Comparison of ENCODE assay signal across 8 mouse cellular contexts in genomic region chr15:27784126-27784563, GRCm38 (mm10).
DNase-seq lines count a peak whose midpoint lies in the region; ATAC-seq and TF ChIP-seq lines count a peak whose summit lies in the region.

No protein-coding gene starts in this region.

- no peak for ATAC-seq in heart, postnatal 0 days (ENCODE audit: insufficient read depth, low read depth)

- H3K27ac ChIP-seq in heart, postnatal 0 days (ENCODE audit: low read depth) = peak overlapping the region; percentile 91
- peak overlapping the region; percentile 91 for H3K27ac ChIP-seq in macrophage

- no peak for TF ChIP-seq EP300 in heart, postnatal 0 days (IDR thresholded peaks at IDR 0.05; ENCODE audit: low read depth)

- DNase-seq in adrenal gland, adult (ENCODE audit: inconsistent age in 2 of 2, low spot score in 1 of 2) = peak; percentile 55 to 83
- no peak for DNase-seq in adrenal gland, adult 18-20 months (ENCODE audit: low spot score in 2 of 2)
- peak; percentile 54 for DNase-seq in embryo, embryonic 9.5 days (ENCODE audit: extremely low spot score)
- no peak for DNase-seq in heart, postnatal 0 days (ENCODE audit: low spot score)
- DNase-seq in kidney, postnatal 10 days = peak; percentile 86
- peak; percentile 46 for DNase-seq in thymus, postnatal 4 days
- DNase-seq in cerebellum, adult 18-20 months = no peak

- peak overlapping the region; percentile 3; the same call in 1 of the 2 replicates for H3K4me3 ChIP-seq in heart, postnatal 0 days (ENCODE audit: low read depth, low read length)
- H3K4me3 ChIP-seq in macrophage (ENCODE audit: inconsistent target) = peak overlapping the region; percentile 35

- H3K9ac ChIP-seq in heart, postnatal 0 days (replicated peaks; ENCODE audit: low read depth, low read length) = 0 out of 2 replicates have a peak overlapping the region, but pooled peaks have one; percentile 20

- H3K27me3 ChIP-seq in heart, postnatal 0 days (ENCODE audit: control insufficient read depth, insufficient read depth, low read length) = no peaks in the 10 kb centered on the region

- H3K9me3 ChIP-seq in heart, postnatal 0 days (replicated peaks; ENCODE audit: control insufficient read depth, low read length) = no peaks in the 10 kb centered on the region

- no peaks in the 10 kb centered on the region for H3K36me3 ChIP-seq in heart, postnatal 0 days (replicated peaks; ENCODE audit: control insufficient read depth, insufficient read depth, low read length)
- 0 out of 2 replicates have a peak, but pooled peaks cover 4% of the 10 kb centered on the region for H3K36me3 ChIP-seq in macrophage (ENCODE audit: inconsistent target)

- H3K4me1 ChIP-seq in heart, postnatal 0 days (ENCODE audit: control insufficient read depth, insufficient read depth) = peaks cover 76% of the 10 kb centered on the region

- TF ChIP-seq CTCF in heart, postnatal 0 days (IDR thresholded peaks at IDR 0.05; ENCODE audit: low read depth) = no peak

- H3K79me2 ChIP-seq in macrophage (ENCODE audit: inconsistent target) = peaks cover 14% of the 10 kb centered on the region

- H3K4me2 ChIP-seq in heart, postnatal 0 days (ENCODE audit: low read depth, low read length) = peak overlapping the region; percentile 59

- WGBS in heart, postnatal 0 days = 44% methylated on average over 10 of the region's 10 CpGs
- 1% methylated on average over 10 of the region's 10 CpGs for WGBS in macrophage (ENCODE audit: missing documents)

Comparison
In these comparisons a context has a peak if more than half of its experiments do, and no peak if none do; other contexts are left out.
1. DNase-seq: peak in adrenal gland, adult (2 of 2), embryo, embryonic 9.5 days (single experiment), kidney, postnatal 10 days (single experiment) and thymus, postnatal 4 days (single experiment); none in adrenal gland, adult 18-20 months (0 of 2), heart, postnatal 0 days (single experiment) and cerebellum, adult 18-20 months (0 of 2).